Mouse (Mus musculus): ENCODE data around the gene Dnah3.

Dnah3 gene

GRCm38 (mm10) chr7:119937036-119937435 lies 158.0 kb downstream of the Dnah3 start:
- DNase-seq (ENCODE audit: low read depth) = no peak

- no peak for DNase-seq (ENCODE audit: low read depth)
These were observed 158.8 kb downstream of the Dnah3 start for GRCm38 (mm10) chr7:119936321-119936720.

GRCm38 (mm10) chr7:119928783-119929440 lies 166.2 kb downstream of the Dnah3 start:
- DNase-seq (ENCODE audit: low read depth) = no peak

GRCm38 (mm10) chr7:119921054-119921453 lies 174.0 kb downstream of the Dnah3 start:
- no peak for DNase-seq (ENCODE audit: low read depth)

GRCm38 (mm10) chr7:119920457-119920856 lies 174.6 kb downstream of the Dnah3 start:
- no peak for DNase-seq (ENCODE audit: low read depth)

GRCm38 (mm10) chr7:119911727-119912126 lies 183.4 kb downstream of the Dnah3 start:
- no peak for DNase-seq (ENCODE audit: low read depth)

- DNase-seq (ENCODE audit: low read depth) = no peak
These were observed 188.4 kb downstream of the Dnah3 start for GRCm38 (mm10) chr7:119906523-119907215.

- DNase-seq (ENCODE audit: low read depth) = no peak
These were observed 195.6 kb downstream of the Dnah3 start for GRCm38 (mm10) chr7:119899386-119900057.

- no peak for DNase-seq (ENCODE audit: low read depth)
These were observed 196.7 kb downstream of the Dnah3 start for GRCm38 (mm10) chr7:119898247-119898856.

- peak; percentile 34 for DNase-seq (ENCODE audit: low read depth)
These were observed 197.5 kb downstream of the Dnah3 start for GRCm38 (mm10) chr7:119897521-119898109.

GRCm38 (mm10) chr7:119895639-119896512 lies 199.2 kb downstream of the Dnah3 start, which contains the start of the genes Lyrm1 and Dcun1d3:
TSS of gene Lyrm1 (plus strand) at chr7:119895861.
TSS of gene Dcun1d3 (minus strand) at chr7:119896298.
- peak; percentile 88 for DNase-seq (ENCODE audit: low read depth)

GRCm38 (mm10) chr7:119894818-119895544 lies 200.1 kb downstream of the Dnah3 start:
- DNase-seq (ENCODE audit: low read depth) = no peak

- no peak for DNase-seq (ENCODE audit: low read depth)
These were observed 202.3 kb downstream of the Dnah3 start for GRCm38 (mm10) chr7:119892742-119893141.

- DNase-seq (ENCODE audit: low read depth) = no peak
These were observed 202.9 kb downstream of the Dnah3 start for GRCm38 (mm10) chr7:119892198-119892597.

- no peak for DNase-seq (ENCODE audit: low read depth)
These were observed 207.2 kb downstream of the Dnah3 start for GRCm38 (mm10) chr7:119887887-119888286.

GRCm38 (mm10) chr7:119881229-119881628 lies 213.9 kb downstream of the Dnah3 start:
- no peak for DNase-seq (ENCODE audit: low read depth)

- DNase-seq (ENCODE audit: low read depth) = no peak
These were observed 214.7 kb downstream of the Dnah3 start for GRCm38 (mm10) chr7:119880345-119880744.

- no peak for DNase-seq (ENCODE audit: low read depth)
These were observed 215.9 kb downstream of the Dnah3 start for GRCm38 (mm10) chr7:119879171-119879570.

- no peak for DNase-seq (ENCODE audit: low read depth)
These were observed 219.2 kb downstream of the Dnah3 start for GRCm38 (mm10) chr7:119875776-119876440.

GRCm38 (mm10) chr7:119873050-119873449 lies 222.0 kb downstream of the Dnah3 start:
- no peak for DNase-seq (ENCODE audit: low read depth)

All from c-Kit-positive CD71-positive TER-119-negative erythroid progenitor cells, embryonic 14.5 days (primary cell).